In the genomic region with DNA sequence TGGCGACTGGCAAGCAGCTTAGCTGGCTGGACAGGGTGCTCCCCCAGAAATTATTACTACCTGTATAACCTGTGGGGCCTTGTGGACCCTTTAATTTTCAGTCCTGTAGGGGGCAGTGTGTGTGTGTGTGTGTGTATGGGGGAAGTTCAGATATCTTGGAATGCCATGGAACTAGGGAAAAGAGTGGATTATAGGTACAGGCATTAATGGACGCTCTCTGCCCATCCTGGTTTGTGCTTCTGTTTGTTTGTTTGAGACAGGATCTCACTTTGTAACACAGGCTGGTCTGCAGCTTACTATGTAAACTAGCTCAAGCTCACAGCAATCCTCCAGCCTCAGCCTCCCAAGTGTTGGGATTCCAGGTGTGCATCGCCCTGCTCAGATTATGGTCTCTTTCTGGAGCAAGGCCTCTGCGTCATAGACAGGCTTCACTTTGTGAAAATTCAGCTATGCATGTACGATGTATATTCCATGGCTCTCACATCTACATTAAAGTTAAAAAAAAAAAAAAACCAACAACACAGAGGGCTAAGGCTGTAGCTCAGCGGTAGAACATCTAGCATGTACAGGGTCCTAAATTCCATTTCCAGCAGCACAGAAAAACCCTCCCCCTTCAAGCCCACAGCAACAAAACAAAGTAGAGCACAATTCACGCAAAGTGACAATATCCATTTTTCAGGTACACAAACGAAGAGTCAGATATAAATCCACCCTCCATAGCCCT, we compare ENCODE assay signal across 8 mouse cellular contexts. TPM values are rescaled to one million over a fixed set of nuclear protein-coding genes. Genes with fewer than 3 reads are reported as not detected.
DNase-seq lines count a peak whose midpoint lies in the region; ATAC-seq and TF ChIP-seq lines count a peak whose summit lies in the region.

No protein-coding gene starts in this region.

- peak overlapping the region; percentile 90 for H3K27ac ChIP-seq in layer of hippocampus, adult 2 months
- H3K27ac ChIP-seq in embryonic facial prominence, embryonic 12.5 days, result peak overlapping the region; percentile 84
- peak overlapping the region; percentile 79 for H3K27ac ChIP-seq in limb, embryonic 13.5 days
- H3K27ac ChIP-seq in midbrain, postnatal 0 days (ENCODE audit: low read depth, low read length), result peak overlapping the region; percentile 72

- peak overlapping the region; percentile 45 for H3K4me2 ChIP-seq in embryonic facial prominence, embryonic 12.5 days (replicated peaks)
- peak overlapping the region; percentile 58 for H3K4me2 ChIP-seq in limb, embryonic 13.5 days (replicated peaks)
- H3K4me2 ChIP-seq in midbrain, postnatal 0 days (ENCODE audit: low read depth, low read length, poor library complexity, severe bottlenecking), result peak overlapping the region; percentile 39

- H3K9me3 ChIP-seq in embryonic facial prominence, embryonic 12.5 days, result no peaks in the 10 kb centered on the region
- H3K9me3 ChIP-seq in limb, embryonic 13.5 days, result no peaks in the 10 kb centered on the region
- H3K9me3 ChIP-seq in midbrain, postnatal 0 days (ENCODE audit: low read length), result no peaks in the 10 kb centered on the region

- peak in 1 of 2 experiments; percentile 43 for DNase-seq in layer of hippocampus, adult 2 months (ENCODE audit: low spot score in 2 of 2)
- no peak for DNase-seq in layer of hippocampus, adult 9-10 months (ENCODE audit: low spot score)
- DNase-seq in adrenal gland, adult 2 months, result peak; percentile 13
- DNase-seq in heart, postnatal 4 days, result peak; percentile 21
- peak; percentile 50 for DNase-seq in midbrain, postnatal 0 days (ENCODE audit: low spot score)
- DNase-seq in ovary, postnatal 36 days (ENCODE audit: low spot score), result no peak

- H3K9ac ChIP-seq in embryonic facial prominence, embryonic 12.5 days, result no peak overlapping the region
- H3K9ac ChIP-seq in limb, embryonic 13.5 days, result no peak overlapping the region; the same call in 1 of the 2 replicates
- no peak overlapping the region; the same call in 1 of the 2 replicates for H3K9ac ChIP-seq in midbrain, postnatal 0 days (replicated peaks; ENCODE audit: low read length, poor library complexity, severe bottlenecking)

- H3K27me3 ChIP-seq in embryonic facial prominence, embryonic 12.5 days, result no peaks in the 10 kb centered on the region
- H3K27me3 ChIP-seq in limb, embryonic 13.5 days, result 0 out of 2 replicates have a peak, but pooled peaks cover 2% of the 10 kb centered on the region
- no peaks in the 10 kb centered on the region for H3K27me3 ChIP-seq in midbrain, postnatal 0 days (ENCODE audit: insufficient read depth, low read length)

- H3K4me3 ChIP-seq in layer of hippocampus, adult 2 months, result peak overlapping the region; percentile 60
- H3K4me3 ChIP-seq in embryonic facial prominence, embryonic 12.5 days, result peak overlapping the region; percentile 33
- peak overlapping the region; percentile 40 for H3K4me3 ChIP-seq in limb, embryonic 13.5 days
- H3K4me3 ChIP-seq in midbrain, postnatal 0 days (ENCODE audit: low read depth, low read length), result peak overlapping the region; percentile 29

- no peaks in the 10 kb centered on the region for H3K36me3 ChIP-seq in embryonic facial prominence, embryonic 12.5 days
- H3K36me3 ChIP-seq in limb, embryonic 13.5 days, result no peaks in the 10 kb centered on the region
- H3K36me3 ChIP-seq in midbrain, postnatal 0 days (ENCODE audit: insufficient read depth, low read length), result no peaks in the 10 kb centered on the region

- no peaks in the 10 kb centered on the region for H3K4me1 ChIP-seq in embryonic facial prominence, embryonic 12.5 days
- peaks cover 5% of the 10 kb centered on the region; the same call in 1 of the 2 replicates for H3K4me1 ChIP-seq in limb, embryonic 13.5 days
- no peaks in the 10 kb centered on the region for H3K4me1 ChIP-seq in midbrain, postnatal 0 days (ENCODE audit: insufficient read depth, low read length)

- peak; percentile 33 for ATAC-seq in embryonic facial prominence, embryonic 12.5 days (ENCODE audit: insufficient number of reproducible peaks, insufficient read depth, low FRiP score, low TSS enrichment)
- ATAC-seq in limb, embryonic 13.5 days (ENCODE audit: low FRiP score, low read depth), result peak; percentile 52
- ATAC-seq in midbrain, postnatal 0 days (ENCODE audit: low FRiP score), result peak; percentile 79

- peak; percentile 74 for TF ChIP-seq CTCF in layer of hippocampus, adult 2 months (conservative IDR thresholded peaks at IDR 0.05)
- peak; percentile 74 for TF ChIP-seq CTCF in midbrain, postnatal 0 days (IDR thresholded peaks at IDR 0.05)

- 31% methylated on average over 8 of the region's 8 CpGs for WGBS in embryonic facial prominence, embryonic 12.5 days
- 24% methylated on average over 8 of the region's 8 CpGs for WGBS in limb, embryonic 13.5 days
- WGBS in midbrain, postnatal 0 days, result 31% methylated on average over 8 of the region's 8 CpGs

RNA-seq across cellular contexts. Expression of a gene that starts 50.7 kb away (rescaled TPM):
- 100 to 1,000 TPM; 161 to 191 TPM for total RNA-seq in layer of hippocampus, adult 2 months (2021)
- 100 to 1,000 TPM; 274 to 532 TPM for total RNA-seq in adrenal gland, adult 2 months (2021)
- polyA plus RNA-seq in adrenal gland, adult 2 months (2012; rRNA removed), result 8.2 and 12.0 TPM in 2 replicates
- 152 and 163 TPM in 2 replicates for polyA plus RNA-seq in embryonic facial prominence, embryonic 12.5 days (2016; fragmentation: Nextera tagmentation; extraction: Ambion mirVana)
- total RNA-seq in heart, postnatal 4 days (2021), result 100 to 1,000 TPM; 225 to 270 TPM
- 144 TPM in 2 replicates for polyA plus RNA-seq in limb, embryonic 13.5 days (2015; fragmentation: Nextera tagmentation; extraction: Ambion mirVana)
- 120 and 161 TPM in 2 replicates for total RNA-seq in midbrain, postnatal 0 days (2014; rRNA removed)
- 80.6 and 109 TPM in 2 replicates for polyA plus RNA-seq in midbrain, postnatal 0 days (2015; fragmentation: Nextera tagmentation; extraction: Ambion mirVana)

Comparison
In these comparisons a context has a peak if more than half of its experiments do, and no peak if none do; other contexts are left out.
1. DNase-seq: peak in adrenal gland, adult 2 months (single experiment), heart, postnatal 4 days (single experiment) and midbrain, postnatal 0 days (single experiment); none in layer of hippocampus, adult 9-10 months (single experiment) and ovary, postnatal 36 days (single experiment).
2. Peak in every context shown above with its lines, with median percentiles within 50 percentile points of each other: H3K27ac ChIP-seq, H3K4me3 ChIP-seq, ATAC-seq and H3K4me2 ChIP-seq.